Mouse (Mus musculus) midbrain, embryonic 10.5 days (tissue): ENCODE measurements around the gene Eif5a. TPM values are rescaled to one million over a fixed set of nuclear protein-coding genes. Genes with fewer than 3 reads are reported as not detected.

Source experiments
- DNase-seq: peaks from one replicate; pipeline ENCODE4 v3.0.0-alpha.2; 2017; ENCODE audit warnings: low spot score
- H3K27ac ChIP-seq: fragments of 300-500 bp; sonication (generic); replicated peaks from 2 replicates; pipeline ENCODE4 v1.5.1; 2016; ENCODE audit warnings: mild to moderate bottlenecking
- H3K27me3 ChIP-seq: fragments of 300-500 bp; sonication (generic); 2 replicates; pipeline ENCODE4 v1.6.1; 2016; ENCODE audit warnings: low read depth, mild to moderate bottlenecking; ENCODE audit not compliant: poor library complexity, severe bottlenecking
- H3K36me3 ChIP-seq: fragments of 300-500 bp; sonication (generic); 2 replicates; pipeline ENCODE4 v1.6.1; 2016; ENCODE audit warnings: mild to moderate bottlenecking, moderate library complexity
- H3K4me1 ChIP-seq: fragments of 300-500 bp; sonication (generic); 2 replicates; pipeline ENCODE4 v1.6.1; 2016
- H3K4me3 ChIP-seq: fragments of 300-500 bp; sonication (generic); 2 replicates; pipeline ENCODE4 v1.5.1; 2016; ENCODE audit warnings: mild to moderate bottlenecking, moderate library complexity
- H3K9me3 ChIP-seq: fragments of 300-500 bp; sonication (generic); replicated peaks from 2 replicates; pipeline ENCODE4 v1.6.1; 2016; ENCODE audit warnings: mild to moderate bottlenecking
- whole genome bisulfite sequencing: fragments of 180-500 bp; shearing (Covaris S2); methylation state at CpG from one replicate; pipeline ENCODE4 v1.1.7; 2016; 5-methylcytosine and 5-hydroxymethylcytosine counted together
- polyA plus RNA-seq: library from polyadenylated mRNA; unstranded; fragments of >200 nt; fragmentation: Nextera tagmentation; extraction: Ambion mirVana; gene quantifications from 2 replicates; pipeline ENCODE4 v1.2.1, GENCODE M21; 2016

Eif5a gene
- polyA plus RNA-seq, 1 experiment from 2014 or later: 2,701 TPM

GRCm38 (mm10) chr11:69883066-69883465, 38.7 kb downstream of the Eif5a start:
- Histone ChIP-seq H3K36me3 (no peaks in the 10 kb centered on the region), H3K9me3 (no peaks in the 10 kb centered on the region), H3K27me3 (peaks cover 19% of the 10 kb centered on the region), H3K27ac (no peak overlapping the region), H3K4me1 (peaks cover 43% of the 10 kb centered on the region), H3K4me3 (no peak overlapping the region)
- WGBS: 63% methylated on average over 4 of the region's 4 CpGs
- no peak for DNase-seq

GRCm38 (mm10) chr11:69881787-69882670, 39.7 kb downstream of the Eif5a start:
- peaks cover 53% of the 10 kb centered on the region for H3K4me1 ChIP-seq

GRCm38 (mm10) chr11:69880853-69881603, 40.7 kb downstream of the Eif5a start, which contains the start of gene Kctd11:
Gene Kctd11 (minus strand): TSS chr11:69881406.
- peak within 1 kb of the TSS; percentile 60 for H3K4me3 ChIP-seq
- under 1% methylated on average over 46 of the region's 46 CpGs for WGBS
- DNase-seq: peak; percentile 87
- H3K27ac ChIP-seq: peak within 1 kb of the TSS; percentile 85
- peaks cover 19% of the 10 kb centered on the region for H3K27me3 ChIP-seq
- H3K9me3 ChIP-seq: no peaks in the 10 kb centered on the region
- H3K4me1 ChIP-seq: peaks cover 62% of the 10 kb centered on the region
- no peaks in the 10 kb centered on the region for H3K36me3 ChIP-seq

More at GRCm38 (mm10) chr11:69881787-69882670, 39.7 kb downstream of the Eif5a start:
- Histone ChIP-seq H3K27ac (peak overlapping the region; percentile 85), H3K36me3 (no peaks in the 10 kb centered on the region), H3K9me3 (no peaks in the 10 kb centered on the region), H3K27me3 (peaks cover 19% of the 10 kb centered on the region), H3K4me3 (peak overlapping the region; percentile 60)
- WGBS: 60% methylated on average over 21 of the region's 21 CpGs
- DNase-seq: no peak

- under 1% methylated on average over 18 of the region's 18 CpGs for WGBS
- H3K4me1 ChIP-seq: peaks cover 64% of the 10 kb centered on the region
- H3K36me3 ChIP-seq: no peaks in the 10 kb centered on the region
- peaks cover 19% of the 10 kb centered on the region for H3K27me3 ChIP-seq
- no peak for DNase-seq
- H3K4me3 ChIP-seq: peak overlapping the region; percentile 60
- no peaks in the 10 kb centered on the region for H3K9me3 ChIP-seq
- H3K27ac ChIP-seq: peak overlapping the region; percentile 85
These were observed 41.3 kb downstream of the Eif5a start for GRCm38 (mm10) chr11:69880506-69880852.

- 55% methylated on average over 15 of the region's 15 CpGs for WGBS
- DNase-seq: no peak
- Histone ChIP-seq H3K27me3 (peaks cover 19% of the 10 kb centered on the region), H3K9me3 (no peaks in the 10 kb centered on the region), H3K4me3 (peak overlapping the region; percentile 60), H3K36me3 (no peaks in the 10 kb centered on the region), H3K4me1 (peaks cover 64% of the 10 kb centered on the region), H3K27ac (peak overlapping the region; percentile 85)
These were observed 42.0 kb downstream of the Eif5a start for GRCm38 (mm10) chr11:69879711-69880110.

GRCm38 (mm10) chr11:69878952-69879351, 42.8 kb downstream of the Eif5a start:
- H3K27ac ChIP-seq: peak overlapping the region; percentile 64; the same call in 1 of the 2 replicates
- peak overlapping the region; percentile 60 for H3K4me3 ChIP-seq
- peaks cover 19% of the 10 kb centered on the region for H3K27me3 ChIP-seq
- no peaks in the 10 kb centered on the region for H3K36me3 ChIP-seq
- no peak for DNase-seq
- H3K9me3 ChIP-seq: no peaks in the 10 kb centered on the region
- H3K4me1 ChIP-seq: peaks cover 62% of the 10 kb centered on the region
- WGBS: 85% methylated on average over 6 of the region's 6 CpGs

- 83% methylated on average over 3 of the region's 3 CpGs for WGBS
These were observed 43.4 kb downstream of the Eif5a start for GRCm38 (mm10) chr11:69878399-69878798.

GRCm38 (mm10) chr11:69877878-69878277, 43.9 kb downstream of the Eif5a start, which contains the start of gene Tmem95:
Gene Tmem95 (minus strand): TSS chr11:69878018.
- 94% methylated on average over 11 of the region's 11 CpGs for WGBS
- peak within 1 kb of the TSS; percentile 42 for H3K27ac ChIP-seq
- H3K4me3 ChIP-seq: peak within 1 kb of the TSS; percentile 37

More at GRCm38 (mm10) chr11:69878399-69878798, 43.4 kb downstream of the Eif5a start:
- Histone ChIP-seq H3K36me3 (no peaks in the 10 kb centered on the region), H3K4me3 (no peak overlapping the region), H3K27ac (no peak overlapping the region), H3K9me3 (no peaks in the 10 kb centered on the region), H3K27me3 (peaks cover 19% of the 10 kb centered on the region), H3K4me1 (peaks cover 62% of the 10 kb centered on the region)
- DNase-seq: no peak

GRCm38 (mm10) chr11:69876867-69877266, 44.9 kb downstream of the Eif5a start:
- Histone ChIP-seq H3K36me3 (no peaks in the 10 kb centered on the region), H3K4me3 (peak overlapping the region; percentile 37), H3K9me3 (no peaks in the 10 kb centered on the region), H3K4me1 (peaks cover 60% of the 10 kb centered on the region), H3K27ac (peak overlapping the region; percentile 42), H3K27me3 (peaks cover 11% of the 10 kb centered on the region)
- peak; percentile 86 for DNase-seq
- WGBS: under 1% methylated on average over 12 of the region's 12 CpGs

More at GRCm38 (mm10) chr11:69877878-69878277, 43.9 kb downstream of the Eif5a start, which contains the start of gene Tmem95:
- DNase-seq: no peak
- H3K4me1 ChIP-seq: peaks cover 62% of the 10 kb centered on the region
- H3K36me3 ChIP-seq: no peaks in the 10 kb centered on the region
- no peaks in the 10 kb centered on the region for H3K9me3 ChIP-seq
- H3K27me3 ChIP-seq: peaks cover 19% of the 10 kb centered on the region

- no peaks in the 10 kb centered on the region for H3K36me3 ChIP-seq
- H3K27ac ChIP-seq: peak overlapping the region; percentile 42; the same call in 1 of the 2 replicates
- 74% methylated on average over 7 of the region's 7 CpGs for WGBS
- no peaks in the 10 kb centered on the region for H3K9me3 ChIP-seq
- H3K4me3 ChIP-seq: no peak overlapping the region
- H3K4me1 ChIP-seq: peaks cover 53% of the 10 kb centered on the region
- DNase-seq: no peak
- H3K27me3 ChIP-seq: peaks cover 7% of the 10 kb centered on the region; the same call in 1 of the 2 replicates
These were observed 45.6 kb downstream of the Eif5a start for GRCm38 (mm10) chr11:69876186-69876585.

GRCm38 (mm10) chr11:69872451-69872850, 49.3 kb downstream of the Eif5a start:
- Histone ChIP-seq H3K27ac (no peak overlapping the region), H3K4me3 (no peak overlapping the region), H3K9me3 (no peaks in the 10 kb centered on the region), H3K4me1 (peaks cover 15% of the 10 kb centered on the region), H3K36me3 (no peaks in the 10 kb centered on the region), H3K27me3 (no peaks in the 10 kb centered on the region)
- WGBS: 82% methylated on average over 4 of the region's 4 CpGs
- DNase-seq: no peak

- no peak for DNase-seq
- no peak overlapping the region for H3K4me3 ChIP-seq
- H3K27me3 ChIP-seq: no peaks in the 10 kb centered on the region
- no peaks in the 10 kb centered on the region for H3K9me3 ChIP-seq
- H3K4me1 ChIP-seq: peaks cover 9% of the 10 kb centered on the region
- 86% methylated on average over 7 of the region's 7 CpGs for WGBS
- no peak overlapping the region for H3K27ac ChIP-seq
- no peaks in the 10 kb centered on the region for H3K36me3 ChIP-seq
These were observed 49.9 kb downstream of the Eif5a start for GRCm38 (mm10) chr11:69871822-69872221.
